Mouse (Mus musculus): ENCODE measurements around the gene Ftl1. TPM values are rescaled to one million over a fixed set of nuclear protein-coding genes. Genes with fewer than 3 reads are reported as not detected.
"Not testable (repeated sequence)": the region's sequence is repeated elsewhere in the genome, so short reads cannot be mapped to it uniquely, and the experiment has no call there.

Ftl1 gene
- total and polyA plus RNA-seq, 3 experiments: 1,416 to 2,290 TPM; not detected in 1

GRCm38 (mm10) chr7:45481374-45481927, 21.8 kb upstream of the Ftl1 start, which contains the start of gene Tulp2:
Tulp2 (plus strand) TSS chr7:45481877.
- peak within 1 kb of the TSS; percentile 5; the same call in 1 of the 2 replicates for H3K27ac ChIP-seq (ENCODE audit: control insufficient read depth, low read depth, low read length)
- no peak for TF ChIP-seq CTCF (IDR thresholded peaks at IDR 0.05 in 2 of 3, conservative IDR thresholded peaks at IDR 0.05 in 1 of 3; ENCODE audit: control insufficient read depth in 1 of 3, insufficient read depth in 1 of 3, low read depth in 2 of 3, low read length in 3 of 3, poor library complexity in 1 of 3, severe bottlenecking in 1 of 3)
- TF ChIP-seq POLR2A (IDR thresholded peaks at IDR 0.05; ENCODE audit: control insufficient read depth in 1 of 2, insufficient read depth in 1 of 2, low read depth in 1 of 2, low read length in 2 of 2, poor library complexity in 1 of 2): no peak
- no peak for TF ChIP-seq MAFK (IDR thresholded peaks at IDR 0.05; ENCODE audit: borderline replicate concordance, low read depth, low read length)
- TF ChIP-seq TAL1 (IDR thresholded peaks at IDR 0.05; ENCODE audit: low read length): no peak
- TF ChIP-seq TCF12 (IDR thresholded peaks at IDR 0.05; ENCODE audit: low read depth, low read length): no peak
- TF ChIP-seq HCFC1 (IDR thresholded peaks at IDR 0.05; ENCODE audit: low read depth, low read length): peak; percentile 93
- no peak for TF ChIP-seq CHD2 (IDR thresholded peaks at IDR 0.05; ENCODE audit: low read length)
- TF ChIP-seq EP300 (IDR thresholded peaks at IDR 0.05; ENCODE audit: low read depth in 1 of 2, low read length in 2 of 2): no peak
- peaks cover 0 to 12% of the 10 kb centered on the region in 2 experiments; a peak in 2 of 4 replicates for H3K36me3 ChIP-seq (ENCODE audit: control insufficient read depth in 1 of 2, insufficient read depth in 2 of 2, low read length in 2 of 2)
- peak within 1 kb of the TSS in 1 of 2 experiments; percentile 7; a peak in 1 of 4 replicates for H3K4me3 ChIP-seq (ENCODE audit: control insufficient read depth in 1 of 2, insufficient read depth in 1 of 2, low read depth in 2 of 2, low read length in 2 of 2)
- H3K9me3 ChIP-seq (replicated peaks; ENCODE audit: insufficient read depth, low read length): no peaks in the 10 kb centered on the region
- peak; percentile 90 for DNase-seq (ENCODE audit: low read depth, low spot score)
- no peaks in the 10 kb centered on the region for H3K79me2 ChIP-seq (ENCODE audit: control insufficient read depth, insufficient read depth, low read length, poor library complexity)
- no peaks in the 10 kb centered on the region for H3K27me3 ChIP-seq (ENCODE audit: control insufficient read depth in 1 of 2, insufficient read depth in 2 of 2, low read length in 2 of 2)
- H3K9ac ChIP-seq (ENCODE audit: control insufficient read depth, low read depth, low read length, poor library complexity, severe bottlenecking): no peak within 1 kb of the TSS
- peaks cover 2 to 18% of the 10 kb centered on the region in 2 experiments; a peak in 3 of 4 replicates for H3K4me1 ChIP-seq (ENCODE audit: control insufficient read depth in 1 of 2, insufficient read depth in 2 of 2, low read length in 2 of 2)

DNA sequence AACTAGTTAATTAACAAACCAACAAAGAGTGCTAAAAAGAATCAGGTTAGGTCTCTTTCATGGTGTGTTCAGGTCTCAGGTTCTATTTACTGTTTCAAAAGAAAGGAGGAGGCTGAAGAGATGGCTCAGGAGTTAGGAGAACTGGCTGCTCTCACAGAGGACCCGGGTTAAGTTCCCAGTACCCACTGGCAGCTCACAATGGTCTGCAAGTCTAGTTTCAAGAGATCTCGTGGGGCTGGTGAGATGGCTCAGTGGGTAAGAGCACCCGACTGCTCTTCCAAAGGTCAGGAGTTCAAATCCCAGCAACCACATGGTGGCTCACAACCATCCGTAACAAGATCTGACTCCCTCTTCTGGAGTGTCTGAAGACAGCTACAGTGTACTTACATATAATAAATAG, 20.6 kb upstream of the Ftl1 start:
- H3K27ac ChIP-seq (ENCODE audit: control insufficient read depth, low read depth, low read length); H3K27me3 ChIP-seq (ENCODE audit: control insufficient read depth in 1 of 2, insufficient read depth in 2 of 2, low read length in 2 of 2); H3K79me2 ChIP-seq (ENCODE audit: control insufficient read depth, insufficient read depth, low read length, poor library complexity); DNase-seq (ENCODE audit: low read depth, low spot score); H3K9me3 ChIP-seq (replicated peaks; ENCODE audit: insufficient read depth, low read length); H3K4me3 ChIP-seq (ENCODE audit: control insufficient read depth in 1 of 2, insufficient read depth in 1 of 2, low read depth in 2 of 2, low read length in 2 of 2); H3K9ac ChIP-seq (ENCODE audit: control insufficient read depth, low read depth, low read length, poor library complexity, severe bottlenecking): not testable (repeated sequence)
- peaks cover 6 to 18% of the 10 kb centered on the region in 2 experiments; a peak in 3 of 4 replicates for H3K4me1 ChIP-seq (ENCODE audit: control insufficient read depth in 1 of 2, insufficient read depth in 2 of 2, low read length in 2 of 2)
- H3K36me3 ChIP-seq (ENCODE audit: control insufficient read depth in 1 of 2, insufficient read depth in 2 of 2, low read length in 2 of 2): peaks cover 0 to 16% of the 10 kb centered on the region in 2 experiments; a peak in 2 of 4 replicates
- TF ChIP-seq TBP (IDR thresholded peaks at IDR 0.05; ENCODE audit: low read depth, low read length): peak; percentile 95
- 0 out of 2 replicates have a peak, but pooled peaks have one; percentile 11 for TF ChIP-seq HCFC1 (IDR thresholded peaks at IDR 0.05; ENCODE audit: low read depth, low read length)
- TF ChIP-seq ZNF384 (IDR thresholded peaks at IDR 0.05; ENCODE audit: low read depth, low read length): peak; percentile 23; the same call in 1 of the 2 replicates

GRCm38 (mm10) chr7:45478774-45479173, 19.1 kb upstream of the Ftl1 start:
- Histone ChIP-seq H3K27me3 (ENCODE audit: control insufficient read depth in 1 of 2, insufficient read depth in 2 of 2, low read length in 2 of 2) (no peaks in the 10 kb centered on the region), H3K4me3 (ENCODE audit: control insufficient read depth in 1 of 2, insufficient read depth in 1 of 2, low read depth in 2 of 2, low read length in 2 of 2) (no peak overlapping the region), H3K79me2 (ENCODE audit: control insufficient read depth, insufficient read depth, low read length, poor library complexity) (peaks cover 3% of the 10 kb centered on the region; the same call in 1 of the 2 replicates), H3K27ac (ENCODE audit: control insufficient read depth, low read depth, low read length) (no peak overlapping the region), H3K9me3 (replicated peaks; ENCODE audit: insufficient read depth, low read length) (no peaks in the 10 kb centered on the region), H3K36me3 (ENCODE audit: control insufficient read depth in 1 of 2, insufficient read depth in 2 of 2, low read length in 2 of 2) (peaks cover 0 to 20% of the 10 kb centered on the region in 2 experiments; a peak in 2 of 4 replicates), H3K4me1 (ENCODE audit: control insufficient read depth in 1 of 2, insufficient read depth in 2 of 2, low read length in 2 of 2) (peaks cover 6 to 24% of the 10 kb centered on the region in 2 experiments; a peak in 3 of 4 replicates), H3K9ac (ENCODE audit: control insufficient read depth, low read depth, low read length, poor library complexity, severe bottlenecking) (no peak overlapping the region)
- no peak for DNase-seq (ENCODE audit: low read depth, low spot score)
- TF ChIP-seq POLR2AphosphoS5 (IDR thresholded peaks at IDR 0.05; ENCODE audit: borderline replicate concordance, low read depth, low read length): no peak
- no peak for TF ChIP-seq ZNF384 (IDR thresholded peaks at IDR 0.05; ENCODE audit: low read depth, low read length)
- no peak for TF ChIP-seq MXI1 (IDR thresholded peaks at IDR 0.05; ENCODE audit: low read depth, low read length)
- TF ChIP-seq POLR2AphosphoS2 (IDR thresholded peaks at IDR 0.05; ENCODE audit: low read length): no peak
- TF ChIP-seq EP300 (IDR thresholded peaks at IDR 0.05; ENCODE audit: low read depth in 1 of 2, low read length in 2 of 2): no peak
- no peak for TF ChIP-seq TAL1 (IDR thresholded peaks at IDR 0.05; ENCODE audit: low read length)
- TF ChIP-seq USF1 (IDR thresholded peaks at IDR 0.05; ENCODE audit: low read depth, low read length): no peak
- TF ChIP-seq ELF1 (IDR thresholded peaks at IDR 0.05; ENCODE audit: low read depth, low read length): no peak
- TF ChIP-seq ETS1 (IDR thresholded peaks at IDR 0.05; ENCODE audit: low read depth, low read length): no peak
- TF ChIP-seq RAD21 (IDR thresholded peaks at IDR 0.05; ENCODE audit: low read depth, low read length): no peak
- TF ChIP-seq ZMIZ1 (IDR thresholded peaks at IDR 0.05; ENCODE audit: low read depth, low read length): no peak
- no peak for TF ChIP-seq TBP (IDR thresholded peaks at IDR 0.05; ENCODE audit: low read depth, low read length)
- no peak for TF ChIP-seq E2F4 (IDR thresholded peaks at IDR 0.05; ENCODE audit: borderline replicate concordance, low read depth, low read length)
- no peak for TF ChIP-seq MAZ (IDR thresholded peaks at IDR 0.05; ENCODE audit: low read depth, low read length)
- TF ChIP-seq CHD1 (IDR thresholded peaks at IDR 0.05; ENCODE audit: low read depth, low read length): no peak
- no peak for TF ChIP-seq BHLHE40 (IDR thresholded peaks at IDR 0.05; ENCODE audit: borderline replicate concordance, low read depth, low read length)
- TF ChIP-seq USF2 (IDR thresholded peaks at IDR 0.05; ENCODE audit: borderline replicate concordance in 1 of 2, insufficient read depth in 1 of 2, low read depth in 1 of 2, low read length in 2 of 2): no peak
- no peak for TF ChIP-seq MYB (IDR thresholded peaks at IDR 0.05; ENCODE audit: low read depth, low read length)
